Mouse (Mus musculus) forebrain, embryonic 12.5 days (tissue): ENCODE measurements at regions not wholly inside any gene's neighbourhood (a gene's known extent, or its start where the extent isn't known, plus 50 kb on each side); places are given as distances from the start of the nearest gene placed in this dataset. TPM values are rescaled to one million over a fixed set of nuclear protein-coding genes. Genes with fewer than 3 reads are reported as not detected.

Experiments used
- ATAC-seq: fragments of 200-750 bp; cut with Nextera tagmentation; 2 replicates; pipeline ENCODE4 v1.8.0; 2017; ENCODE audit warnings: moderate TSS enrichment; ENCODE audit not compliant: low FRiP score
- H3K27ac ChIP-seq: fragments of 300-500 bp; sonication (generic); 2 replicates; pipeline ENCODE4 v1.5.1; 2016; ENCODE audit warnings: mild to moderate bottlenecking
- H3K27me3 ChIP-seq: fragments of 300-500 bp; sonication (generic); 2 replicates; pipeline ENCODE4 v1.6.1; 2016; ENCODE audit warnings: mild to moderate bottlenecking
- H3K36me3 ChIP-seq: fragments of 300-500 bp; sonication (generic); replicated peaks from 2 replicates; pipeline ENCODE4 v1.6.1; 2016; ENCODE audit warnings: mild to moderate bottlenecking
- H3K4me1 ChIP-seq: fragments of 300-500 bp; sonication (generic); 2 replicates; pipeline ENCODE4 v1.6.1; 2016
- H3K4me2 ChIP-seq: fragments of 300-500 bp; sonication (generic); 2 replicates; pipeline ENCODE4 v1.6.1; 2016; ENCODE audit warnings: mild to moderate bottlenecking, moderate library complexity
- H3K4me3 ChIP-seq: fragments of 300-500 bp; sonication (generic); replicated peaks from 2 replicates; pipeline ENCODE4 v1.5.1; 2016; ENCODE audit warnings: mild to moderate bottlenecking
- H3K9ac ChIP-seq: fragments of 300-500 bp; sonication (generic); 2 replicates; pipeline ENCODE4 v1.6.1; 2016; ENCODE audit warnings: mild to moderate bottlenecking
- H3K9me3 ChIP-seq: fragments of 300-500 bp; sonication (generic); 2 replicates; pipeline ENCODE4 v1.6.1; 2016
- WGBS: fragments of 180-500 bp; shearing (Covaris S2); methylation state at CpG from one replicate; pipeline ENCODE4 v1.1.7; 2016; 5-methylcytosine and 5-hydroxymethylcytosine counted together
- microRNA-seq: library from miRNA; unstranded; fragments of <30 nt; microRNA quantifications from one replicate; pipeline ENCODE4, GENCODE M21; 2017

- 50% methylated on average over 2 of the region's 2 CpGs for WGBS
- Histone ChIP-seq H3K4me2 (no peak overlapping the region), H3K4me1 (peaks cover 16% of the 10 kb centered on the region), H3K4me3 (no peak overlapping the region), H3K9me3 (no peaks in the 10 kb centered on the region), H3K9ac (no peak overlapping the region), H3K36me3 (no peaks in the 10 kb centered on the region), H3K27me3 (no peaks in the 10 kb centered on the region), H3K27ac (peak overlapping the region; percentile 81)
- 0 out of 2 replicates have a peak, but pooled peaks have one; percentile 36 for ATAC-seq
Observed at GRCm38 (mm10) chr11:24830484-24830883, 752.6 kb downstream of the Bcl11a start.

GRCm38 (mm10) chr11:24843839-24844738 lies 766.2 kb downstream of the Bcl11a start:
- Histone ChIP-seq H3K4me2 (no peak overlapping the region), H3K27ac (no peak overlapping the region), H3K36me3 (no peaks in the 10 kb centered on the region), H3K27me3 (no peaks in the 10 kb centered on the region), H3K4me3 (no peak overlapping the region), H3K9me3 (no peaks in the 10 kb centered on the region), H3K4me1 (no peaks in the 10 kb centered on the region), H3K9ac (no peak overlapping the region)
- no peak for ATAC-seq
- 76% methylated on average over 2 of the region's 2 CpGs for WGBS

GRCm38 (mm10) chr11:24856991-24857390 lies 779.1 kb downstream of the Bcl11a start:
- Histone ChIP-seq H3K4me3 (no peak overlapping the region), H3K36me3 (no peaks in the 10 kb centered on the region)

GRCm38 (mm10) chr11:24864637-24865036 lies 786.8 kb downstream of the Bcl11a start:
- WGBS: 34% methylated on average over 11 of the region's 11 CpGs
- no peaks in the 10 kb centered on the region for H3K27me3 ChIP-seq
- H3K36me3 ChIP-seq: no peaks in the 10 kb centered on the region
- no peaks in the 10 kb centered on the region for H3K9me3 ChIP-seq
- H3K27ac ChIP-seq: no peak overlapping the region
- H3K9ac ChIP-seq: no peak overlapping the region
- H3K4me3 ChIP-seq: no peak overlapping the region
- peaks cover 4% of the 10 kb centered on the region; the same call in 1 of the 2 replicates for H3K4me1 ChIP-seq
- H3K4me2 ChIP-seq: no peak overlapping the region
- ATAC-seq: no peak

More at GRCm38 (mm10) chr11:24856991-24857390, 779.1 kb downstream of the Bcl11a start:
- Histone ChIP-seq H3K27ac (no peak overlapping the region), H3K27me3 (no peaks in the 10 kb centered on the region), H3K9ac (no peak overlapping the region), H3K4me2 (no peak overlapping the region), H3K4me1 (no peaks in the 10 kb centered on the region), H3K9me3 (no peaks in the 10 kb centered on the region)
- no peak for ATAC-seq
- WGBS: 88% methylated on average over 6 of the region's 6 CpGs

GRCm38 (mm10) chr11:24865067-24865796 lies 787.4 kb downstream of the Bcl11a start:
- ATAC-seq: no peak
- H3K27ac ChIP-seq: no peak overlapping the region
- no peaks in the 10 kb centered on the region for H3K9me3 ChIP-seq
- H3K4me2 ChIP-seq: no peak overlapping the region
- H3K4me1 ChIP-seq: peaks cover 4% of the 10 kb centered on the region; the same call in 1 of the 2 replicates
- H3K27me3 ChIP-seq: no peaks in the 10 kb centered on the region
- H3K4me3 ChIP-seq: no peak overlapping the region
- 66% methylated on average over 3 of the region's 3 CpGs for WGBS
- no peaks in the 10 kb centered on the region for H3K36me3 ChIP-seq
- no peak overlapping the region for H3K9ac ChIP-seq

Small RNAs in the stretch of these regions (microRNA-seq; reads per million reads assigned to microRNA genes)
- gene Gm25507: not detected
